Mouse (Mus musculus): ENCODE data around the gene Hsf3. TPM values are rescaled to one million over a fixed set of nuclear protein-coding genes. Genes with fewer than 3 reads are reported as not detected.
A peak's percentile ranks its signal among the peaks of the same experiment; 100 is the strongest.

Hsf3 gene
- polyA plus RNA-seq (2012; rRNA removed) (not detected in 2 replicates), polyA plus RNA-seq (2014; fragmentation: Nextera tagmentation; extraction: Ambion mirVana) (not detected in 2 replicates)

DNA sequence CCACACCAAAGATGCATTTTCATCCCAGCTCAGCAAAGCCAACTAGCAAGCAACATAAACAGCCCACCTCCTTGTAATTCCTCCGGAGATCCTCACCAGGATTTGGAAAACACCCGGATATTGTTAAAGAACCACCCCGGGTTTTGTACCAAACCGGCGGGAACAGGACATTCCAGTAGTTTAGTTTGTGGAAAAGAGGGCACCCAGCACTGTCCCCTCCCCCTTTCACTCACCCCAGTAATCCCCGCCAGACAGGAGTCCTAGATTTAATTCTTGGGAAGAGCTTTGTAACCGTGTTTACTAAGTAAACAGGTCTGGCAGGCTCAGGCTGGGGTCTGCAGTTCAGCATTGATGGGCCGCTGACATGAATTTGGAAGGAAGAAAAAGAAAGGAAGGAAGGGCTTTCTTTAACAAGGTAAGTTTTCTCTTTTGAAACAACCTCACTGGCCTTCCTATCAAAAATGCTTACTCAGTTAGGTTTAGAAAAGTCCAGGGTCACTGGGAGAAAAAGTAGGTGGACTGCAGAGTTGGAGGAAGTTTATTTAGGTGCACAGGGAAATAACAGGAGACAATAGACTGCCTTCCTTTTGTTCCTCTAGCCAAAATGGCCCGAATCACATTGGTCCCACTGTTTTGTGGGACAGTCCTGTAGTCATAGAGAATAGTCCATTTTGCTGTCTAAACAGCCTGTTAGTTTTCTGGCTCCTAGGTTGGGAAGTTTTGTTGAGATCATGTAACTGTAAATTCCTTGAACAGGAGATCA is at the start of gene Hsf3:
TSS of gene Hsf3 (minus strand) at position 94 of the 763 bp plus-strand sequence.
- no peak within 1 kb of the TSS for H3K27ac ChIP-seq
- TF ChIP-seq EP300 (IDR thresholded peaks at IDR 0.05; ENCODE audit: low read depth) (no peak), CTCF (IDR thresholded peaks at IDR 0.05; ENCODE audit: low read depth) (no peak)
- WGBS (ENCODE audit: insufficient replicate concordance), result 20% methylated on average over 9 of the region's 9 CpGs
- H3K36me3 ChIP-seq (replicated peaks; ENCODE audit: control insufficient read depth, insufficient read depth, low read depth), result no peaks in the 10 kb centered on the region
- 0 out of 4 replicates have a peak, but pooled peaks cover 0 to 1% of the 10 kb centered on the region in 2 experiments for H3K4me1 ChIP-seq (replicated peaks; ENCODE audit: control insufficient read depth in 2 of 2, insufficient read depth in 2 of 2, low read length in 1 of 2)
- no peak for ATAC-seq (ENCODE audit: insufficient read depth)
- H3K9ac ChIP-seq (replicated peaks), result no peak within 1 kb of the TSS
- no peaks in the 10 kb centered on the region for H3K27me3 ChIP-seq (ENCODE audit: control insufficient read depth, insufficient read depth, low read length)
- H3K4me2 ChIP-seq (ENCODE audit: low read depth), result no peak within 1 kb of the TSS
- H3K9me3 ChIP-seq (ENCODE audit: control insufficient read depth, low read length), result no peaks in the 10 kb centered on the region
- no peak for DNase-seq (ENCODE audit: low read depth in 3 of 3, low spot score in 3 of 3)
- no peak within 1 kb of the TSS for H3K4me3 ChIP-seq (ENCODE audit: insufficient read depth in 1 of 2, low read depth in 2 of 2, low read length in 2 of 2)

DNA sequence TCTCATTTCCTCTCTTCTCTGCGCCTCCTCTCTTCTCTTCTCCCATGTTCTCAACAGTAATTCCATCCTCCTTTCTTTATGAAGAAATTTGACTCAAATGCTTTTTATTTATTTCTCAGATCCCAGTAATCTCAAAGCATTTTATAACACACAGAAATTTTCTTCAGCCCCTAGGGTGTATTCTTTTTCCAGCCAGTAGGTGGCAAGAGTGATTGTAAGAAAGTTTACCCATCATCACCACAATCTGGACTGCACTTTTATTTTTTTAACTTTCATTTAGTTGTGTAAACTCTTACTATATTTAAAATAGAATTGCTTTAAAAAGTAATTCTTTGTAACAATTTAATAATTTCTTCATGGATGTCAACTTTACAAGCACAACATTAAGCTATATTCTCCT is 45.5 kb upstream of the Hsf3 start:
- ATAC-seq (ENCODE audit: insufficient read depth) (no peak), DNase-seq (ENCODE audit: low read depth in 3 of 3, low spot score in 3 of 3) (no peak)
- H3K4me2 ChIP-seq (ENCODE audit: low read depth), result no peak overlapping the region
- H3K27me3 ChIP-seq (ENCODE audit: control insufficient read depth, insufficient read depth, low read length), result no peaks in the 10 kb centered on the region
- no peak overlapping the region for H3K4me3 ChIP-seq (ENCODE audit: insufficient read depth in 1 of 2, low read depth in 2 of 2, low read length in 2 of 2)
- no peak overlapping the region for H3K27ac ChIP-seq
- WGBS (ENCODE audit: insufficient replicate concordance), result 14% methylated on average over 1 of the region's 1 CpGs
- H3K4me1 ChIP-seq (replicated peaks; ENCODE audit: control insufficient read depth in 2 of 2, insufficient read depth in 2 of 2, low read length in 1 of 2), result no peaks in the 10 kb centered on the region
- TF ChIP-seq EP300 (IDR thresholded peaks at IDR 0.05; ENCODE audit: low read depth), result no peak
- no peak for TF ChIP-seq CTCF (IDR thresholded peaks at IDR 0.05; ENCODE audit: low read depth)
- no peaks in the 10 kb centered on the region for H3K36me3 ChIP-seq (replicated peaks; ENCODE audit: control insufficient read depth, insufficient read depth, low read depth)
- no peak overlapping the region for H3K9ac ChIP-seq (replicated peaks)
- no peaks in the 10 kb centered on the region for H3K9me3 ChIP-seq (ENCODE audit: control insufficient read depth, low read length)

DNA sequence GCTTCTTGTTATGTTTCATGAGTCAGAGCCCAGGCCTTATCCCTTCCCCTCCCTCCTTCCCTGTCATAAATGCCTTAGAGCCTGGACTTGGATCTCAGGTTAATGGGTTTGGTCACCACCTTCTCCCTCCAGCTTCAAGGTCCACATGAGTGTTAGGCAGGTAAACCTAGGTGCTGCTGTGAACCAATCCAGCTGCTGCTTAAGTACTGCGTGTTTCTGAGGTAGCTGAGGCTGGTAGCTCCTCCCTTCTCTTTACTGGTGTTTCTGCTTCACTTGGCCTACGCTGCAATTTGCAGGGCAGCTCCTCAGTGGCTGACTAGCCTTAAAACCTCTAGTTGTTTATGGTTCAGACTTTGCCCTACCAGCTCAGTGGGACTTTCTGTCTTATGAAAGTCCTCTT is 945 bp downstream of the Hsf3 start, which contains the start of gene Heph:
TSS of gene Heph (plus strand) at position 211 of the 400 bp plus-strand sequence.
- no peaks in the 10 kb centered on the region for H3K27me3 ChIP-seq (ENCODE audit: control insufficient read depth, insufficient read depth, low read length)
- no peak within 1 kb of the TSS for H3K9ac ChIP-seq (replicated peaks)
- no peak within 1 kb of the TSS for H3K4me2 ChIP-seq (ENCODE audit: low read depth)
- 58% methylated on average over 2 of the region's 2 CpGs for WGBS (ENCODE audit: insufficient replicate concordance)
- ATAC-seq (ENCODE audit: insufficient read depth), result no peak
- no peak within 1 kb of the TSS for H3K27ac ChIP-seq
- H3K9me3 ChIP-seq (ENCODE audit: control insufficient read depth, low read length), result no peaks in the 10 kb centered on the region
- TF ChIP-seq EP300 (IDR thresholded peaks at IDR 0.05; ENCODE audit: low read depth), result no peak
- no peak for TF ChIP-seq CTCF (IDR thresholded peaks at IDR 0.05; ENCODE audit: low read depth)
- no peak for DNase-seq (ENCODE audit: low read depth in 3 of 3, low spot score in 3 of 3)
- no peak within 1 kb of the TSS for H3K4me3 ChIP-seq (ENCODE audit: insufficient read depth in 1 of 2, low read depth in 2 of 2, low read length in 2 of 2)
- 0 out of 4 replicates have a peak, but pooled peaks cover 0 to 1% of the 10 kb centered on the region in 2 experiments for H3K4me1 ChIP-seq (replicated peaks; ENCODE audit: control insufficient read depth in 2 of 2, insufficient read depth in 2 of 2, low read length in 1 of 2)
- H3K36me3 ChIP-seq (replicated peaks; ENCODE audit: control insufficient read depth, insufficient read depth, low read depth), result no peaks in the 10 kb centered on the region

DNA sequence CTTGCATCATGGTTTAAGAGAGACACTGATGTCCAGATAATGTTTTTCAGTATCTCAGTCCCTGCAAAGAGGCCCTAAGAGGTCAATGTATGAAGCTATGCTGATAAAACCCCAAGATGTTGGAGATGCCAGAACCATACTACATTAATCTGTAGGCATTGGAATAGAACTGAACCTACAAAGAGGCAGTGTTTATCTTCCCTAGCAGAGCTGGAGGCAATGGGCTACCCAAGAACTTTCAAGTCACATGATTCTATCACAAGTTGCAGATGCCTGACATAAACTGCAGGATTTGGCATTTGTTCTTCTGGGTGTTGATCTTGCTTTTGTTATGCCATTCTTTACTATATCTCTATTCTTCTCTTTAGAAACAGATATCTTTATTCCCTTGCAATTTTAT is 36.7 kb downstream of the Hsf3 start:
- H3K4me2 ChIP-seq (ENCODE audit: low read depth), result no peak overlapping the region
- no peaks in the 10 kb centered on the region for H3K27me3 ChIP-seq (ENCODE audit: control insufficient read depth, insufficient read depth, low read length)
- H3K4me3 ChIP-seq (ENCODE audit: insufficient read depth in 1 of 2, low read depth in 2 of 2, low read length in 2 of 2), result no peak overlapping the region
- ATAC-seq (ENCODE audit: insufficient read depth), result peak; percentile 48; the same call in 1 of the 2 replicates
- no peak overlapping the region for H3K27ac ChIP-seq
- no peaks in the 10 kb centered on the region for H3K4me1 ChIP-seq (replicated peaks; ENCODE audit: control insufficient read depth in 2 of 2, insufficient read depth in 2 of 2, low read length in 1 of 2)
- no peaks in the 10 kb centered on the region for H3K36me3 ChIP-seq (replicated peaks; ENCODE audit: control insufficient read depth, insufficient read depth, low read depth)
- no peak overlapping the region for H3K9ac ChIP-seq (replicated peaks)
- TF ChIP-seq CTCF (IDR thresholded peaks at IDR 0.05; ENCODE audit: low read depth), result no peak
- TF ChIP-seq EP300 (IDR thresholded peaks at IDR 0.05; ENCODE audit: low read depth), result no peak
- H3K9me3 ChIP-seq (ENCODE audit: control insufficient read depth, low read length), result no peaks in the 10 kb centered on the region
- no peak for DNase-seq (ENCODE audit: low read depth in 3 of 3, low spot score in 3 of 3)

DNA sequence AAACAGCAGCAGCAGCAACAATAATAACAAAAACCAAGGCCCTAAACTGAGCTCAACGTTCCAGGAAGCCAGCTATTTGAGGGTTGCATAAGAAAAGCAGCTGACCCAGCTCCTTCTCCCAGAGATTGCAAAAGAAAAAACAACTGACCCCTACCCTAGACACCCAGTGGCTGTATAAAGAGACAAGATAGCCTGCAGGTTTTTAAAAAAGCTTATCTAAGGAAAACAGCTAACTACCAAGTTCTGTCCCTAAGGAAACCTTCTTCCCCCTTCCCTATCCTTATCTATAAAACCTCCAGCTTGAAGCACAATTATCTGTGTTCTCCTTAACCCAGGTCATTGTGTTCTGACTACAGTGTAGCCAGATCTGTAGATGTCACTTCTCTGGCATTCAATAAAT is 38.4 kb downstream of the Hsf3 start:
- H3K4me3 ChIP-seq (ENCODE audit: insufficient read depth in 1 of 2, low read depth in 2 of 2, low read length in 2 of 2), result no peak overlapping the region
- no peaks in the 10 kb centered on the region for H3K36me3 ChIP-seq (replicated peaks; ENCODE audit: control insufficient read depth, insufficient read depth, low read depth)
- H3K9ac ChIP-seq (replicated peaks), result no peak overlapping the region
- TF ChIP-seq EP300 (IDR thresholded peaks at IDR 0.05; ENCODE audit: low read depth), result no peak
- TF ChIP-seq CTCF (IDR thresholded peaks at IDR 0.05; ENCODE audit: low read depth), result no peak
- DNase-seq (ENCODE audit: low read depth in 3 of 3, low spot score in 3 of 3) (no peak), ATAC-seq (ENCODE audit: insufficient read depth) (peak; percentile 52; the same call in 1 of the 2 replicates)
- H3K27me3 ChIP-seq (ENCODE audit: control insufficient read depth, insufficient read depth, low read length), result no peaks in the 10 kb centered on the region
- no peak overlapping the region for H3K4me2 ChIP-seq (ENCODE audit: low read depth)
- H3K27ac ChIP-seq, result no peak overlapping the region
- no peaks in the 10 kb centered on the region for H3K9me3 ChIP-seq (ENCODE audit: control insufficient read depth, low read length)
- H3K4me1 ChIP-seq (replicated peaks; ENCODE audit: control insufficient read depth in 2 of 2, insufficient read depth in 2 of 2, low read length in 1 of 2), result no peaks in the 10 kb centered on the region
- 29% methylated on average over 1 of the region's 1 CpGs for WGBS (ENCODE audit: insufficient replicate concordance)
